Mouse (Mus musculus): Measurements from ENCODE around the gene Hist1h3h. TPM values are rescaled to one million over a fixed set of nuclear protein-coding genes. Genes with fewer than 3 reads are reported as not detected.

Gene Hist1h3h
- 119 to 230 TPM (median 147 TPM) in 4 replicates for total RNA-seq (2023; ENCODE audit: inconsistent age)

GRCm38 (mm10) chr13:21717397-21718357 lies at the start of gene Hist1h3h:
Gene Hist1h3h (plus strand): TSS chr13:21717659.

GRCm38 (mm10) chr13:21677305-21677704 lies 40.2 kb upstream of the Hist1h3h start, which contains the start of gene Olfr1360:
Gene Olfr1360 (minus strand): TSS chr13:21677405.

GRCm38 (mm10) chr13:21697811-21698210 lies 19.6 kb upstream of the Hist1h3h start, which contains the start of gene Olfr1359:
Gene Olfr1359 (plus strand): TSS chr13:21698111.

GRCm38 (mm10) chr13:21715864-21716539 lies 1.5 kb upstream of the Hist1h3h start, which contains the start of the genes Hist1h2bl and Hist1h2ai:
Gene Hist1h2bl (minus strand): TSS chr13:21716143.
Gene Hist1h2ai (plus strand): TSS chr13:21716422.

GRCm38 (mm10) chr13:21721757-21722372 lies 4.4 kb downstream of the Hist1h3h start, which contains the start of gene Hist1h2bm:
Gene Hist1h2bm (plus strand): TSS chr13:21722044.

GRCm38 (mm10) chr13:21734906-21735767 lies 17.7 kb downstream of the Hist1h3h start, which contains the start of gene Hist1h4j:
Gene Hist1h4j (plus strand): TSS chr13:21735064.

GRCm38 (mm10) chr13:21750159-21751017 lies 32.9 kb downstream of the Hist1h3h start, which contains the start of gene Hist1h4k:
Gene Hist1h4k (minus strand): TSS chr13:21750505.

GRCm38 (mm10) chr13:21753524-21754285 lies 36.2 kb downstream of the Hist1h3h start, which contains the start of the genes Hist1h2ak and Hist1h2bn:
Gene Hist1h2ak (minus strand): TSS chr13:21753827.
Gene Hist1h2bn (plus strand): TSS chr13:21754123.

Other genes with a start within 250 kb of the Hist1h3h start
- gene Nkapl, start 249.2 kb upstream of the Hist1h3h start, total RNA-seq (2023; ENCODE audit: inconsistent age), result not detected in 4 replicates
- gene Zkscan4, start 238.8 kb upstream of the Hist1h3h start, total RNA-seq (2023; ENCODE audit: inconsistent age), result not detected in 4 replicates
- gene Gm10065, start 238.2 kb upstream of the Hist1h3h start, total RNA-seq (2023; ENCODE audit: inconsistent age), result not detected in 4 replicates
- gene AK157302, start 222.4 kb upstream of the Hist1h3h start, total RNA-seq (2023; ENCODE audit: inconsistent age), result 3.9 to 5.8 TPM (median 5.4 TPM) in 4 replicates
- 17.1 to 23.9 TPM (median 22.6 TPM) in 4 replicates for gene Gm11273, start 216.2 kb upstream of the Hist1h3h start, total RNA-seq (2023; ENCODE audit: inconsistent age)
- 11.4 to 14.0 TPM (median 12.5 TPM) in 4 replicates for gene Zkscan8, start 186.5 kb upstream of the Hist1h3h start, total RNA-seq (2023; ENCODE audit: inconsistent age)
- not detected in 4 replicates for gene Olfr1366, start 174.9 kb upstream of the Hist1h3h start, total RNA-seq (2023; ENCODE audit: inconsistent age)
- not detected in 4 replicates for gene Olfr1535, start 157.8 kb upstream of the Hist1h3h start, total RNA-seq (2023; ENCODE audit: inconsistent age)
- not detected in 4 replicates for gene Olfr1364, start 135.9 kb upstream of the Hist1h3h start, total RNA-seq (2023; ENCODE audit: inconsistent age)
- gene Olfr1362, start 103.6 kb upstream of the Hist1h3h start, total RNA-seq (2023; ENCODE audit: inconsistent age), result not detected in 4 replicates
- gene Olfr11, start 75.1 kb upstream of the Hist1h3h start, total RNA-seq (2023; ENCODE audit: inconsistent age), result not detected in 4 replicates
- gene Olfr1361, start 54.3 kb upstream of the Hist1h3h start, total RNA-seq (2023; ENCODE audit: inconsistent age), result not detected in 4 replicates
- gene Olfr1360, start 40.3 kb upstream of the Hist1h3h start, total RNA-seq (2023; ENCODE audit: inconsistent age), result not detected in 4 replicates
- not detected in 4 replicates for gene Olfr1359, start 19.5 kb upstream of the Hist1h3h start, total RNA-seq (2023; ENCODE audit: inconsistent age)
- 101 to 134 TPM (median 110 TPM) in 4 replicates for gene Hist1h2bl, start 1.5 kb upstream of the Hist1h3h start, total RNA-seq (2023; ENCODE audit: inconsistent age)
- gene Hist1h2ai, start 1.2 kb upstream of the Hist1h3h start, total RNA-seq (2023; ENCODE audit: inconsistent age), result 57.4 to 111 TPM (median 95.3 TPM) in 4 replicates
- 10.5 to 15.1 TPM (median 12.2 TPM) in 4 replicates for gene Hist1h2bm, start 4.4 kb downstream of the Hist1h3h start, total RNA-seq (2023; ENCODE audit: inconsistent age)
- gene Hist1h4j, start 17.4 kb downstream of the Hist1h3h start, total RNA-seq (2023; ENCODE audit: inconsistent age), result 11.8 to 18.5 TPM (median 15.7 TPM) in 4 replicates
- 345 to 580 TPM (median 393 TPM) in 4 replicates for gene Hist1h4k, start 32.8 kb downstream of the Hist1h3h start, total RNA-seq (2023; ENCODE audit: inconsistent age)
- 43.9 to 61.4 TPM (median 49.5 TPM) in 4 replicates for gene Hist1h2ak, start 36.2 kb downstream of the Hist1h3h start, total RNA-seq (2023; ENCODE audit: inconsistent age)
- 79.2 to 91.1 TPM (median 87.7 TPM) in 4 replicates for gene Hist1h2bn, start 36.5 kb downstream of the Hist1h3h start, total RNA-seq (2023; ENCODE audit: inconsistent age)
- 64.3 to 100 TPM (median 75.1 TPM) in 4 replicates for gene Hist1h1b, start 63.0 kb downstream of the Hist1h3h start, total RNA-seq (2023; ENCODE audit: inconsistent age)
- 159 to 245 TPM (median 224 TPM) in 4 replicates for gene Hist1h3i, start 65.7 kb downstream of the Hist1h3h start, total RNA-seq (2023; ENCODE audit: inconsistent age)
- 26.3 to 53.4 TPM (median 30.7 TPM) in 4 replicates for gene Hist1h2an, start 69.6 kb downstream of the Hist1h3h start, total RNA-seq (2023; ENCODE audit: inconsistent age)
- 38.6 to 53.7 TPM (median 48.7 TPM) in 4 replicates for gene Hist1h2bp, start 69.8 kb downstream of the Hist1h3h start, total RNA-seq (2023; ENCODE audit: inconsistent age)
- 179 to 205 TPM (median 201 TPM) in 4 replicates for gene Hist1h2bq, start 92.5 kb downstream of the Hist1h3h start, total RNA-seq (2023; ENCODE audit: inconsistent age)
- gene Hist1h2ao, start 92.8 kb downstream of the Hist1h3h start, total RNA-seq (2023; ENCODE audit: inconsistent age), result 199 to 315 TPM (median 296 TPM) in 4 replicates
- gene Hist1h4m, start 94.1 kb downstream of the Hist1h3h start, total RNA-seq (2023; ENCODE audit: inconsistent age), result 283 to 393 TPM (median 343 TPM) in 4 replicates
- 138 to 258 TPM (median 167 TPM) in 4 replicates for gene Hist1h4n, start 114.5 kb downstream of the Hist1h3h start, total RNA-seq (2023; ENCODE audit: inconsistent age)
- gene Hist1h2ap, start 115.8 kb downstream of the Hist1h3h start, total RNA-seq (2023; ENCODE audit: inconsistent age), result 46.5 to 101 TPM (median 67.4 TPM) in 4 replicates
- gene Hist1h2br, start 116.1 kb downstream of the Hist1h3h start, total RNA-seq (2023; ENCODE audit: inconsistent age), result 177 to 204 TPM (median 198 TPM) in 4 replicates
- 3.0 to 5.1 TPM (median 4.2 TPM) in 4 replicates for gene Zfp184, start 227.4 kb downstream of the Hist1h3h start, total RNA-seq (2023; ENCODE audit: inconsistent age)